Mouse (Mus musculus) G1E (cell line): Measurements from ENCODE around the gene Vps72.

Experiments
- CTCF ChIP-seq: IDR thresholded peaks from 2 replicates; pipeline ENCODE4 v1.5.1; 2012; ENCODE audit warnings: low read depth, low read length, inconsistent platforms, mixed read lengths
- GATA2 ChIP-seq: IDR thresholded peaks from 2 replicates; pipeline ENCODE4 v1.6.1; 2012; ENCODE audit warnings: low read depth, low read length, inconsistent platforms, borderline replicate concordance
- POLR2AphosphoS5 ChIP-seq: IDR thresholded peaks from 2 replicates; pipeline ENCODE4 v1.6.1; 2012; ENCODE audit warnings: low read depth, low read length, inconsistent platforms; ENCODE audit not compliant: insufficient replicate concordance

DNA sequence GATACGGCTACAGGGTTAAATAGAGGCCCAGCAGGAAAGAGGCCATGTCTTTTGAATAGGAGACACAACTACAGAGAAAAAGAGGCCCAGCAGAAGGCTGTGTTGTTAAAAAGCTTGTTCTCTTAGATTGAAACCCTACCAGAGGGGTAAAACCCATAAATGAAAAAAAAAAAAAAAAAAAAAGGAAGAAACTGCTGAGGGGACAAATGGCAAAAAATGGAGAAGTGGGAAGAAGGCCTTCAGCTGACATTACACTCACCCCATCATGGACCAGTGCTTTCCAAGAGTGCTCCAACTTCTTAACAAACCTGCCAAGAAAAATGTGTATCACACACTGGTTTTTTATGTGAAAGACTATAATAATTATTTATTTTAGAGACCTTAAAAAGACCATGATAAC is 45.3 kb upstream of the Vps72 start:
- no peak for TF ChIP-seq CTCF
- TF ChIP-seq GATA2, result no peak
- no peak for TF ChIP-seq POLR2AphosphoS5
